Mouse (Mus musculus): ENCODE data around the gene Cxcl17. TPM values are rescaled to one million over a fixed set of nuclear protein-coding genes. Genes with fewer than 3 reads are reported as not detected.

Cxcl17 gene
- polyA plus RNA-seq, 1 experiment from 2014 or later: 0.58 TPM

- WGBS: 59% methylated on average over 13 of the region's 13 CpGs
- Histone ChIP-seq H3K4me1 (replicated peaks) (peaks cover 23% of the 10 kb centered on the region), H3K4me2 (no peak overlapping the region), H3K4me3 (replicated peaks) (no peak overlapping the region), H3K9ac (replicated peaks) (no peak overlapping the region), H3K9me3 (no peaks in the 10 kb centered on the region), H3K27ac (no peak overlapping the region), H3K36me3 (peaks cover 40% of the 10 kb centered on the region), H3K27me3 (peaks cover 60% of the 10 kb centered on the region)
- ATAC-seq (ENCODE audit: insufficient number of reproducible peaks, insufficient read depth, low FRiP score, low TSS enrichment, low read depth): no peak; the same call in 1 of the 2 replicates
Measured at GRCm38 (mm10) chr7:25365937-25366625, 46.6 kb downstream of the Cxcl17 start.

GRCm38 (mm10) chr7:25363632-25364031 lies 49.1 kb downstream of the Cxcl17 start:
- Histone ChIP-seq H3K9me3 (no peaks in the 10 kb centered on the region), H3K27me3 (peaks cover 38% of the 10 kb centered on the region), H3K36me3 (peaks cover 64% of the 10 kb centered on the region), H3K4me1 (replicated peaks) (peaks cover 23% of the 10 kb centered on the region), H3K4me2 (no peak overlapping the region), H3K4me3 (replicated peaks) (no peak overlapping the region), H3K9ac (replicated peaks) (no peak overlapping the region), H3K27ac (no peak overlapping the region)
- 91% methylated on average over 17 of the region's 17 CpGs for WGBS
- no peak for ATAC-seq (ENCODE audit: insufficient number of reproducible peaks, insufficient read depth, low FRiP score, low TSS enrichment, low read depth)

GRCm38 (mm10) chr7:25363151-25363550 lies 49.5 kb downstream of the Cxcl17 start:
- no peak for ATAC-seq (ENCODE audit: insufficient number of reproducible peaks, insufficient read depth, low FRiP score, low TSS enrichment, low read depth)
- Histone ChIP-seq H3K27me3 (peaks cover 33% of the 10 kb centered on the region), H3K4me2 (no peak overlapping the region), H3K27ac (no peak overlapping the region), H3K9ac (replicated peaks) (no peak overlapping the region), H3K9me3 (no peaks in the 10 kb centered on the region), H3K4me3 (replicated peaks) (no peak overlapping the region), H3K36me3 (peaks cover 69% of the 10 kb centered on the region), H3K4me1 (replicated peaks) (peaks cover 23% of the 10 kb centered on the region)
- WGBS: 88% methylated on average over 19 of the region's 19 CpGs

GRCm38 (mm10) chr7:25358721-25359206 lies 53.9 kb downstream of the Cxcl17 start:
- no peaks in the 10 kb centered on the region for H3K4me1 ChIP-seq (replicated peaks)
- WGBS: 84% methylated on average over 19 of the region's 19 CpGs
- H3K27me3 ChIP-seq: no peaks in the 10 kb centered on the region
- H3K4me3 ChIP-seq (replicated peaks): no peak overlapping the region
- no peak overlapping the region for H3K4me2 ChIP-seq
- H3K27ac ChIP-seq: no peak overlapping the region
- H3K9me3 ChIP-seq: no peaks in the 10 kb centered on the region
- H3K9ac ChIP-seq (replicated peaks): no peak overlapping the region
- peaks cover 98% of the 10 kb centered on the region for H3K36me3 ChIP-seq
- no peak for ATAC-seq (ENCODE audit: insufficient number of reproducible peaks, insufficient read depth, low FRiP score, low TSS enrichment, low read depth)

Other genes with a start within 250 kb of the Cxcl17 start
- 2.7 and 2.9 TPM in 2 replicates for gene Pou2f2, start 233.2 kb downstream of the Cxcl17 start, polyA plus RNA-seq (2016; fragmentation: Nextera tagmentation; extraction: Ambion mirVana)
- gene Dedd2, start 192.3 kb downstream of the Cxcl17 start, polyA plus RNA-seq (2016; fragmentation: Nextera tagmentation; extraction: Ambion mirVana): 12.2 and 13.6 TPM in 2 replicates
- 3.1 and 3.4 TPM in 2 replicates for gene Zfp526, start 191.5 kb downstream of the Cxcl17 start, polyA plus RNA-seq (2016; fragmentation: Nextera tagmentation; extraction: Ambion mirVana)
- gene Gsk3a, start 175.0 kb downstream of the Cxcl17 start, polyA plus RNA-seq (2016; fragmentation: Nextera tagmentation; extraction: Ambion mirVana): 16.9 and 19.4 TPM in 2 replicates
- gene Erf, start 162.1 kb downstream of the Cxcl17 start, polyA plus RNA-seq (2016; fragmentation: Nextera tagmentation; extraction: Ambion mirVana): 22.3 and 24.3 TPM in 2 replicates
- gene Cic, start 145.2 kb downstream of the Cxcl17 start, polyA plus RNA-seq (2016; fragmentation: Nextera tagmentation; extraction: Ambion mirVana): 34.9 and 38.7 TPM in 2 replicates
- gene Pafah1b3, start 114.9 kb downstream of the Cxcl17 start, polyA plus RNA-seq (2016; fragmentation: Nextera tagmentation; extraction: Ambion mirVana): 288 and 295 TPM in 2 replicates
- gene Prr19, start 111.5 kb downstream of the Cxcl17 start, polyA plus RNA-seq (2016; fragmentation: Nextera tagmentation; extraction: Ambion mirVana): 0.66 and 0.86 TPM in 2 replicates
- gene Tmem145, start 106.8 kb downstream of the Cxcl17 start, polyA plus RNA-seq (2016; fragmentation: Nextera tagmentation; extraction: Ambion mirVana): 1.1 and 1.3 TPM in 2 replicates
- gene Megf8, start 95.7 kb downstream of the Cxcl17 start, polyA plus RNA-seq (2016; fragmentation: Nextera tagmentation; extraction: Ambion mirVana): 21.6 and 21.7 TPM in 2 replicates
- gene Cnfn, start 43.2 kb downstream of the Cxcl17 start, polyA plus RNA-seq (2016; fragmentation: Nextera tagmentation; extraction: Ambion mirVana): not detected in 2 replicates
- 11.9 and 12.1 TPM in 2 replicates for gene Lipe, start 14.2 kb downstream of the Cxcl17 start, polyA plus RNA-seq (2016; fragmentation: Nextera tagmentation; extraction: Ambion mirVana)
- 0.79 TPM in 2 replicates for gene Ceacam1, start 64.7 kb upstream of the Cxcl17 start, polyA plus RNA-seq (2016; fragmentation: Nextera tagmentation; extraction: Ambion mirVana)
- 0.09 and 0.34 TPM in 2 replicates for gene Ceacam2, start 127.0 kb upstream of the Cxcl17 start, polyA plus RNA-seq (2016; fragmentation: Nextera tagmentation; extraction: Ambion mirVana)
- not detected in 2 replicates for gene Erich4, start 203.0 kb upstream of the Cxcl17 start, polyA plus RNA-seq (2016; fragmentation: Nextera tagmentation; extraction: Ambion mirVana)
- gene Dmac2, start 206.5 kb upstream of the Cxcl17 start, polyA plus RNA-seq (2016; fragmentation: Nextera tagmentation; extraction: Ambion mirVana): 34.8 and 37.8 TPM in 2 replicates
- gene B3gnt8, start 213.8 kb upstream of the Cxcl17 start, polyA plus RNA-seq (2016; fragmentation: Nextera tagmentation; extraction: Ambion mirVana): 2.7 and 2.8 TPM in 2 replicates
- gene Bckdha, start 246.1 kb upstream of the Cxcl17 start, polyA plus RNA-seq (2016; fragmentation: Nextera tagmentation; extraction: Ambion mirVana): 57.5 and 61.3 TPM in 2 replicates
- gene Exosc5, start 246.3 kb upstream of the Cxcl17 start, polyA plus RNA-seq (2016; fragmentation: Nextera tagmentation; extraction: Ambion mirVana): 74.1 and 74.2 TPM in 2 replicates